In genomic region chr17:8885830-8886229, GRCm38 (mm10) we compare ENCODE assay signal across 19 mouse cellular contexts.
DNase-seq lines count a peak whose midpoint lies in the region; ATAC-seq lines count a peak whose summit lies in the region.
"Had no signal": no experiment of that assay in that cellular context is flagged by ENCODE, and none has a peak within 500 bp of the region (broad histone marks: within the 10 kb centered on the region; RNA-seq: fewer than 3 reads in every experiment).

No protein-coding gene starts in this region.

- H3K4me1 ChIP-seq in forebrain, embryonic 14.5 days (ENCODE audit: control insufficient read depth, insufficient read depth, low read length), result peaks cover 9% of the 10 kb centered on the region; the same call in 1 of the 2 replicates
- H3K4me1 ChIP-seq in forebrain, embryonic 15.5 days, result peaks cover 27% of the 10 kb centered on the region
- H3K4me1 ChIP-seq in hindbrain, embryonic 15.5 days (replicated peaks), result peaks cover 27% of the 10 kb centered on the region
- H3K4me1 ChIP-seq in hindbrain, embryonic 14.5 days (replicated peaks; ENCODE audit: control insufficient read depth, insufficient read depth, low read length), result peaks cover 9% of the 10 kb centered on the region; the same call in 1 of the 2 replicates
- H3K4me1 ChIP-seq: embryonic facial prominence, embryonic 13.5 days; embryonic facial prominence, embryonic 15.5 days had no signal

- no peak overlapping the region for H3K4me2 ChIP-seq in forebrain, embryonic 14.5 days (ENCODE audit: low read length)
- no peak overlapping the region for H3K4me2 ChIP-seq in forebrain, embryonic 15.5 days (replicated peaks)
- H3K4me2 ChIP-seq in hindbrain, embryonic 15.5 days, result no peak overlapping the region
- no peak overlapping the region for H3K4me2 ChIP-seq in hindbrain, embryonic 14.5 days (replicated peaks)
- H3K4me2 ChIP-seq: embryonic facial prominence, embryonic 13.5 days; embryonic facial prominence, embryonic 15.5 days had no signal

- no peaks in the 10 kb centered on the region for H3K36me3 ChIP-seq in forebrain, embryonic 14.5 days (ENCODE audit: control insufficient read depth, insufficient read depth, low read length)
- H3K36me3 ChIP-seq in forebrain, embryonic 15.5 days, result no peaks in the 10 kb centered on the region
- H3K36me3 ChIP-seq in hindbrain, embryonic 15.5 days, result no peaks in the 10 kb centered on the region
- H3K36me3 ChIP-seq in hindbrain, embryonic 14.5 days (replicated peaks; ENCODE audit: control insufficient read depth, insufficient read depth), result no peaks in the 10 kb centered on the region
- H3K36me3 ChIP-seq: embryonic facial prominence, embryonic 13.5 days; embryonic facial prominence, embryonic 15.5 days; forebrain, embryonic 10.5 days had no signal

- 78% methylated on average over 6 of the region's 6 CpGs for WGBS in forebrain, embryonic 14.5 days
- WGBS in forebrain, embryonic 15.5 days, result 70% methylated on average over 6 of the region's 6 CpGs
- 43% methylated on average over 6 of the region's 6 CpGs for WGBS in hindbrain, embryonic 15.5 days
- 45% methylated on average over 6 of the region's 6 CpGs for WGBS in hindbrain, embryonic 14.5 days

- no peak overlapping the region for H3K4me3 ChIP-seq in forebrain, embryonic 14.5 days (ENCODE audit: low read depth, low read length)
- no peak overlapping the region for H3K4me3 ChIP-seq in forebrain, embryonic 15.5 days
- no peak overlapping the region for H3K4me3 ChIP-seq in hindbrain, embryonic 15.5 days
- H3K4me3 ChIP-seq in hindbrain, embryonic 14.5 days (replicated peaks; ENCODE audit: low read length), result no peak overlapping the region
- H3K4me3 ChIP-seq: embryonic facial prominence, embryonic 13.5 days; embryonic facial prominence, embryonic 15.5 days; erythroblast, embryonic 14.5 days; forebrain, embryonic 10.5 days had no signal

- no peak overlapping the region for H3K9ac ChIP-seq in forebrain, embryonic 14.5 days (ENCODE audit: low read length)
- H3K9ac ChIP-seq in forebrain, embryonic 15.5 days (replicated peaks), result no peak overlapping the region
- H3K9ac ChIP-seq in hindbrain, embryonic 15.5 days, result no peak overlapping the region
- no peak overlapping the region for H3K9ac ChIP-seq in hindbrain, embryonic 14.5 days
- H3K9ac ChIP-seq: embryonic facial prominence, embryonic 13.5 days; embryonic facial prominence, embryonic 15.5 days had no signal

- DNase-seq in forebrain, embryonic 14.5 days (ENCODE audit: low spot score), result no peak
- DNase-seq in hindbrain, embryonic 14.5 days (ENCODE audit: low spot score), result no peak
- DNase-seq: adrenal gland, adult 2 months; adrenal gland, postnatal 10 days; adrenal gland, postnatal 25 days; cerebellum, adult 11 months; cerebellum, adult 18-20 months; cerebellum, adult 8-10 months; cerebellum, adult 9-11 months; cerebellum, postnatal 14 days; cerebellum, postnatal 36 days; embryo, embryonic 11 days had no signal

- no peaks in the 10 kb centered on the region for H3K27me3 ChIP-seq in forebrain, embryonic 14.5 days (replicated peaks; ENCODE audit: control insufficient read depth, insufficient read depth, low read length)
- no peaks in the 10 kb centered on the region for H3K27me3 ChIP-seq in forebrain, embryonic 15.5 days
- no peaks in the 10 kb centered on the region for H3K27me3 ChIP-seq in hindbrain, embryonic 15.5 days
- H3K27me3 ChIP-seq in hindbrain, embryonic 14.5 days (ENCODE audit: control insufficient read depth, insufficient read depth, low read length), result no peaks in the 10 kb centered on the region
- H3K27me3 ChIP-seq: embryonic facial prominence, embryonic 13.5 days; embryonic facial prominence, embryonic 15.5 days had no signal

- ATAC-seq in forebrain, embryonic 14.5 days, result no peak
- no peak for ATAC-seq in forebrain, embryonic 15.5 days (replicated peaks)
- ATAC-seq in hindbrain, embryonic 15.5 days (ENCODE audit: low FRiP score, low read depth), result no peak
- ATAC-seq in hindbrain, embryonic 14.5 days (ENCODE audit: low FRiP score), result no peak
- ATAC-seq: forebrain, embryonic 16.5 days had no signal

- 0 out of 2 replicates have a peak overlapping the region, but pooled peaks have one; percentile 23 for H3K27ac ChIP-seq in forebrain, embryonic 14.5 days (ENCODE audit: low read depth, low read length)
- H3K27ac ChIP-seq in forebrain, embryonic 15.5 days (replicated peaks), result no peak overlapping the region
- 0 out of 2 replicates have a peak overlapping the region, but pooled peaks have one; percentile 15 for H3K27ac ChIP-seq in hindbrain, embryonic 15.5 days (replicated peaks)
- no peak overlapping the region for H3K27ac ChIP-seq in hindbrain, embryonic 14.5 days
- H3K27ac ChIP-seq: embryonic facial prominence, embryonic 13.5 days; embryonic facial prominence, embryonic 15.5 days had no signal

- no peaks in the 10 kb centered on the region for H3K9me3 ChIP-seq in forebrain, embryonic 14.5 days (replicated peaks; ENCODE audit: control insufficient read depth, low read length)
- no peaks in the 10 kb centered on the region for H3K9me3 ChIP-seq in forebrain, embryonic 15.5 days
- no peaks in the 10 kb centered on the region for H3K9me3 ChIP-seq in hindbrain, embryonic 15.5 days
- H3K9me3 ChIP-seq in hindbrain, embryonic 14.5 days (ENCODE audit: control insufficient read depth, low read length), result no peaks in the 10 kb centered on the region
- H3K9me3 ChIP-seq: embryonic facial prominence, embryonic 13.5 days; embryonic facial prominence, embryonic 15.5 days; forebrain, embryonic 10.5 days had no signal

Comparison
In these comparisons a context has a peak if more than half of its experiments do, and no peak if none do; other contexts are left out.
1. H3K27ac ChIP-seq: peak in forebrain, embryonic 14.5 days (single experiment) and hindbrain, embryonic 15.5 days (single experiment); none in forebrain, embryonic 15.5 days (single experiment) and hindbrain, embryonic 14.5 days (single experiment).